Mouse (Mus musculus) lung, embryonic 16.5 days (tissue): ENCODE measurements around the gene Rnf151. TPM values are rescaled to one million over a fixed set of nuclear protein-coding genes. Genes with fewer than 3 reads are reported as not detected.
A peak's percentile ranks its signal among the peaks of the same experiment; 100 is the strongest.

ENCODE experiments used
- ATAC-seq: fragments of 200-750 bp; cut with Nextera tagmentation; 2 replicates; pipeline ENCODE4 v1.8.0; 2017; ENCODE audit warnings: low read depth, mild to moderate bottlenecking, moderate library complexity
- H3K27ac ChIP-seq: fragments of 300-500 bp; sonication (generic); 2 replicates; pipeline ENCODE4 v1.5.1; 2014; ENCODE audit warnings: mild to moderate bottlenecking, control low read depth, low read length
- H3K27me3 ChIP-seq: fragments of 300-500 bp; sonication (generic); 2 replicates; pipeline ENCODE4 v1.6.1; 2014; ENCODE audit warnings: low read depth, low read length, mixed read lengths; ENCODE audit not compliant: control insufficient read depth, insufficient read depth
- H3K36me3 ChIP-seq: fragments of 300-500 bp; sonication (generic); 2 replicates; pipeline ENCODE4 v1.6.1; 2014; ENCODE audit warnings: low read length; ENCODE audit not compliant: control insufficient read depth, insufficient read depth
- H3K4me1 ChIP-seq: fragments of 300-500 bp; sonication (generic); replicated peaks from 2 replicates; pipeline ENCODE4 v1.6.1; 2014; ENCODE audit warnings: low read length, mixed read lengths; ENCODE audit not compliant: control insufficient read depth, insufficient read depth
- H3K4me2 ChIP-seq: fragments of 300-500 bp; sonication (generic); 2 replicates; pipeline ENCODE4 v1.6.1; 2014; ENCODE audit warnings: low read depth, low read length, control low read depth
- H3K4me3 ChIP-seq: fragments of 300-500 bp; sonication (generic); 2 replicates; pipeline ENCODE4 v1.5.1; 2014; ENCODE audit warnings: mild to moderate bottlenecking, low read length, control low read depth
- H3K9ac ChIP-seq: fragments of 300-500 bp; sonication (generic); 2 replicates; pipeline ENCODE4 v1.6.1; 2014; ENCODE audit warnings: low read length, control low read depth
- H3K9me3 ChIP-seq: fragments of 300-500 bp; sonication (generic); 2 replicates; pipeline ENCODE4 v1.6.1; 2016; ENCODE audit warnings: low read length; ENCODE audit not compliant: control insufficient read depth
- WGBS: fragments of 180-500 bp; shearing (Covaris S2); extraction: QIAGEN DNeasy Blood & Tissue Kit; methylation state at CpG from one replicate; pipeline ENCODE4 v1.1.7; 2014; 5-methylcytosine and 5-hydroxymethylcytosine counted together
- polyA plus RNA-seq: library from polyadenylated mRNA; unstranded; fragments of >200 nt; fragmentation: Nextera tagmentation; extraction: Ambion mirVana; gene quantifications from 2 replicates; pipeline ENCODE4 v1.2.1, GENCODE M21; 2015

The Rnf151 gene
- polyA plus RNA-seq, 1 experiment from 2014 or later = 0.35 TPM

DNA sequence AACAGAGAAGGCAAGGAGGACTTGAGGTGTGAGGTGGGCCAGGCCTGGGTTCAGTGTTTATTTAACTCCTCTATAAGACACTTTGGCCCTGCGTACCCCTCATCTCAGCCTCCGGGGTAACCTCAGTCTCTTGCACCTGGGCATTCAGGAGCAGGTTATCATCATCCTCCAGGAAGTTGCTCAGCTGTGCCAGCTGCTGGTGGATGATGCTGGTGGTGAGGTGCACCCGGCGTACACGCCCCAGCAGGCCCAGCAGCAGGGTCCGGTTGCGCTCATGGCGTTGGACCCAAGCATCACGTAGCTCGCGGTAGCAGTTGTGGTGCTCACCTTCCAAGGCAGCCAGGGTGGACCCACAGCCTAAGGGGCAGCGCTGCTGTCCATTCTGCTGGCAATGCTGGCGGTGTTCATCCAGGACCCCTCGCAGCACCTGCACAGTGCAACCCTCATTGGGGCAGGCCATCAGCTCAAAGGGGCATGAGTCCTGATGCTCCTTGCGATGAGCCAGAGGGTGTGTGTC, 1.6 kb downstream of the Rnf151 start:
- Histone ChIP-seq H3K9ac (no peak overlapping the region), H3K4me2 (no peak overlapping the region), H3K36me3 (peaks cover 6% of the 10 kb centered on the region; the same call in 1 of the 2 replicates), H3K9me3 (no peaks in the 10 kb centered on the region), H3K27me3 (no peaks in the 10 kb centered on the region), H3K27ac (no peak overlapping the region), H3K4me3 (no peak overlapping the region), H3K4me1 (peaks cover 7% of the 10 kb centered on the region)
- ATAC-seq = no peak
- 94% methylated on average over 15 of the region's 15 CpGs for WGBS

GRCm38 (mm10) chr17:24715556-24715955, 2.3 kb downstream of the Rnf151 start:
- H3K9ac ChIP-seq = no peak overlapping the region
- WGBS = 75% methylated on average over 6 of the region's 6 CpGs

GRCm38 (mm10) chr17:24708646-24709045, 9.2 kb downstream of the Rnf151 start:
- no peaks in the 10 kb centered on the region for H3K27me3 ChIP-seq
- H3K9me3 ChIP-seq = no peaks in the 10 kb centered on the region
- H3K27ac ChIP-seq = no peak overlapping the region
- H3K4me1 ChIP-seq = peaks cover 7% of the 10 kb centered on the region
- H3K36me3 ChIP-seq = peaks cover 8% of the 10 kb centered on the region
- H3K4me2 ChIP-seq = peak overlapping the region; percentile 79
- WGBS = 25% methylated on average over 2 of the region's 2 CpGs
- ATAC-seq = no peak
- H3K4me3 ChIP-seq = no peak overlapping the region; the same call in 1 of the 2 replicates
- H3K9ac ChIP-seq = no peak overlapping the region

More at GRCm38 (mm10) chr17:24715556-24715955, 2.3 kb downstream of the Rnf151 start:
- Histone ChIP-seq H3K4me2 (no peak overlapping the region), H3K36me3 (peaks cover 6% of the 10 kb centered on the region; the same call in 1 of the 2 replicates), H3K9me3 (no peaks in the 10 kb centered on the region), H3K4me1 (peaks cover 6% of the 10 kb centered on the region), H3K4me3 (no peak overlapping the region), H3K27me3 (no peaks in the 10 kb centered on the region), H3K27ac (no peak overlapping the region)
- no peak for ATAC-seq

- ATAC-seq = peak; percentile 46
- Histone ChIP-seq H3K9me3 (no peaks in the 10 kb centered on the region), H3K9ac (peak overlapping the region; percentile 86), H3K4me2 (peak overlapping the region; percentile 79), H3K27ac (peak overlapping the region; percentile 86; the same call in 1 of the 2 replicates), H3K27me3 (no peaks in the 10 kb centered on the region), H3K4me1 (peaks cover 7% of the 10 kb centered on the region), H3K4me3 (peak overlapping the region; percentile 90), H3K36me3 (peaks cover 10% of the 10 kb centered on the region)
- WGBS = 3% methylated on average over 24 of the region's 24 CpGs
Observed at GRCm38 (mm10) chr17:24707801-24708425, 9.9 kb downstream of the Rnf151 start.

DNA sequence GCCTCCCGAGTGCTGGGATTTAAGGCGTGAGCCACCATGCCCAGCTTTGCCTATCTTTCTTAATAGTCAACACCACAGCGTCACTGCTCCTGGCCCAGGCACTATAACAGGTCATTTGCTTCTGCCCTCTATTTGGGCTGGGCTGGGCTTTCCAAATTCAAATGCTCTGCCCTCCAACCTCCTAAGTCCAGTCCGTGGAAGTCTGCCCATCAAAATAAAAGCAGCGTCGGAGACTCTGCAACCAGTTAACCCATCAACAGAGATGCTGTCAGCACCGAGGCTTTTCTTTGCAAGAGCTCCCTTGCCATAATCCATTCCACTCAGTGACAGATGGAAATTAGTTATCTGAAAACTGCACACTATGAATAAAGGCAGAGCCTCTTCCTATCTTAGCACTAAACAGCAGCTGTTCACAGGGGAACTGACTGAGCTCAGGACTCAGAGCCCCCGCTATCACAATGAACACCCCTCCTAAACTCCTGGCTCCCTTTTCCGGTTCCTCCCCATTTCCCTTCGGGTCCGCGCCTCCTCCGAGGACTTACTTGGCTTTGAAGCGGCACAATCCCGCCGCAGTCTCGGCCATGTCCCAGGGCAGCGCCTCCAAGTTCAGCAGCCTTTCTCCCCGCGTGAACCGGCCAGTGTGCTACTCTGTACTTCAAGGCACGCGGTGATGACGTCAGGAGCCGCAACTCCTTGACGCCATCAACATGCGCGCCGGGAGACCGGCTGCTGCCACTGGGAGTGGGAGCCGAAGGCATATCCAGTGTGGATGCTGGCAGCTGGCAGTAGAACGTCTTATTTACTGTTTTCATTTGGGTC, 10.7 kb downstream of the Rnf151 start, which contains the start of gene Tbl3:
TSS of gene Tbl3 (minus strand) at position 679 of the 819 bp plus-strand sequence.
- Histone ChIP-seq H3K27me3 (no peaks in the 10 kb centered on the region), H3K4me3 (peak within 1 kb of the TSS; percentile 90), H3K9ac (peak within 1 kb of the TSS; percentile 86), H3K36me3 (peaks cover 12% of the 10 kb centered on the region), H3K4me2 (peak within 1 kb of the TSS; percentile 79), H3K9me3 (no peaks in the 10 kb centered on the region), H3K4me1 (peaks cover 7% of the 10 kb centered on the region), H3K27ac (peak within 1 kb of the TSS; percentile 86)
- WGBS = 3% methylated on average over 32 of the region's 32 CpGs
- ATAC-seq = peak; percentile 88

DNA sequence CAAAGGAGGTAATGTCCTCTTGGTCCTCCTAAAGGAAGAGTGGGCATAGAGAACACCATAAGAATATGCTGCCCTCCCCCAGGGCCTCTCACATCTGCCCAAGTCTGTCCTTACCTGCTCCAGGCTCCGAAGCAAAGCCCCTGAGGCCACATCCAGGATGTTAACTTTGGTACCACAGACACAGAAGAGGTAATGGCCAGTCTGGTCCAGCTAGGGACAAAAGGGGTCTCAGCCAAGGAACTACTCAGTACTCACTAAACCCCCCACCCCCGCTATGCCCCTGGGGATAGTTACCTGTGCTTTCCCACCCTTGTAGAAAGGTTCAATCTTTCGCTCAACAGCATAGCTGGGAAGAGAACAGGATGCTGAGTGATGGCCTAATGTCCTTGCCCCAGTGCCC, 12.0 kb downstream of the Rnf151 start:
- 90% methylated on average over 3 of the region's 3 CpGs for WGBS
- Histone ChIP-seq H3K9ac (no peak overlapping the region), H3K4me2 (no peak overlapping the region), H3K27ac (no peak overlapping the region), H3K4me3 (no peak overlapping the region), H3K9me3 (no peaks in the 10 kb centered on the region), H3K4me1 (peaks cover 7% of the 10 kb centered on the region), H3K36me3 (peaks cover 24% of the 10 kb centered on the region), H3K27me3 (no peaks in the 10 kb centered on the region)
- ATAC-seq = no peak

- H3K4me2 ChIP-seq = no peak overlapping the region
- no peak overlapping the region for H3K9ac ChIP-seq
- WGBS = 88% methylated on average over 9 of the region's 9 CpGs
- H3K4me3 ChIP-seq = no peak overlapping the region
- no peak for ATAC-seq
- no peaks in the 10 kb centered on the region for H3K9me3 ChIP-seq
- H3K36me3 ChIP-seq = peaks cover 28% of the 10 kb centered on the region
- no peak overlapping the region for H3K27ac ChIP-seq
- peaks cover 18% of the 10 kb centered on the region for H3K4me1 ChIP-seq
- no peaks in the 10 kb centered on the region for H3K27me3 ChIP-seq
Observed at GRCm38 (mm10) chr17:24701251-24701650, 16.6 kb downstream of the Rnf151 start.

- 62% methylated on average over 2 of the region's 2 CpGs for WGBS
- H3K4me1 ChIP-seq = peaks cover 22% of the 10 kb centered on the region
- peaks cover 24% of the 10 kb centered on the region for H3K36me3 ChIP-seq
- H3K4me2 ChIP-seq = no peak overlapping the region
- no peak overlapping the region for H3K27ac ChIP-seq
- H3K9me3 ChIP-seq = no peaks in the 10 kb centered on the region
- no peaks in the 10 kb centered on the region for H3K27me3 ChIP-seq
- H3K4me3 ChIP-seq = no peak overlapping the region
- ATAC-seq = no peak
- H3K9ac ChIP-seq = no peak overlapping the region
Observed at GRCm38 (mm10) chr17:24699473-24699872, 18.4 kb downstream of the Rnf151 start.

DNA sequence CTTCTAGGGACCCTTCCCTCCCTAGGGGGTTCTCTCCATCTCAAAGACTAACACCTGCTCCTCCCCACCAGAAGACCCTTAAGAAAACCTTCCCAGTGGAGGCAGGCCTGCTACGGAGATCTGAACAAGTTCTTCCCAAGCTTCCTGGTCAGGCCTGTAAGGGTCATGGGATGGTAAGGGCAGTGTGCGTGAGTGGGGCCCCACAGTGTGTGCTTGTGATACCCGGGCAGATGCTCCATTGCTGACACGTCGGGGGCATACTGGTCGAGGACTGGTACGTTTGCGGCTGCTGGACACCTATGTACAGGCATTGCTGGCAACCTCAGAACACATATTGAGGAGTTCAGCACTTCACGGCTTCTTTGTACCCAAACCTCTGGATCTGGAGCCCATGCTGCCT, 19.1 kb downstream of the Rnf151 start:
- Histone ChIP-seq H3K27ac (peak overlapping the region; percentile 47; the same call in 1 of the 2 replicates), H3K36me3 (peaks cover 20% of the 10 kb centered on the region), H3K4me3 (no peak overlapping the region), H3K4me1 (peaks cover 22% of the 10 kb centered on the region), H3K9ac (no peak overlapping the region), H3K27me3 (no peaks in the 10 kb centered on the region), H3K4me2 (peak overlapping the region; percentile 33; the same call in 1 of the 2 replicates), H3K9me3 (no peaks in the 10 kb centered on the region)
- 57% methylated on average over 9 of the region's 9 CpGs for WGBS
- no peak for ATAC-seq
